8 mouse cellular contexts compared by ENCODE assay signal in the genomic region with DNA sequence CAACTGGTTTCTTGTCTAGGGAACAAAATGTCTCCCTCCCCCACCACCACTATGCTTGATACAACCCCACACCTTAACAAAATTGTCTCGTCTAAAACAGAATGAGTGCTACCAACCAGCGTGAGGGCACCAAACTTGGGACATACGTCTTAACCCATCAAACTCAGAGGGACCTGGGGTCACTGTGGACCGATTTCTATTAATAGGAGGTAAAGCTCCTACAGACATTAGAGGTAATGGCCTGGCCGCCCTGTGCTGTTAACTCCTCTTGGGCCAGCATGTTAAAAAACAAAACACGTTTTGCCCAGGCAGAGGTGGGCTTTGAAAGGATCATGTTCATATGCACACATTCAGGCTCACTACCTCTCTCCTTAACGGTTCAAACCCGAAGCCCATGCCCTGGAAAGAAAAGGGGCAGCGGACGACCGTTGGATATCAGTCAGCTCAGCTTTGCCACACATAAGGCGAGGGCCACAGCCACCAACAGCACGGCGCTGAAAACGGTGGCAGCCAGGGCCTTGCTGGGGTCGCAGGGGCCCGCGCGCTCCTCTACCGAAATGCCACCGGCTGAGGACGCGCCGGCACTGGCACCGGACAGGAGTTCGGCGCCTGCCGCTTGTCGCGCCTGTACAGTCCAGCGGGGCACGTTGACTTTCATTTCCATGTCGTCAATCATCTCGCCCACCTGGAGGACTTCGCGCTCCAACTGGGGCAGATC. TPM values are rescaled to one million over a fixed set of nuclear protein-coding genes. Genes with fewer than 3 reads are reported as not detected.
DNase-seq lines count a peak whose midpoint lies in the region; ATAC-seq and TF ChIP-seq lines count a peak whose summit lies in the region.

No protein-coding gene starts in this region.

- WGBS in thymus, adult 2 months, result 12% methylated on average over 36 of the region's 36 CpGs
- 7% methylated on average over 36 of the region's 36 CpGs for WGBS in liver, embryonic 14.5 days (ENCODE audit: insufficient replicate concordance)

- peaks cover 9% of the 10 kb centered on the region; the same call in 1 of the 2 replicates for H3K9me3 ChIP-seq in erythroblast, embryonic 14.5 days (ENCODE audit: control insufficient read depth, low read length)
- H3K9me3 ChIP-seq in liver, embryonic 14.5 days (ENCODE audit: control insufficient read depth, low read length), result no peaks in the 10 kb centered on the region

- no peak for ATAC-seq in erythroblast, adult 5-6 weeks (replicated peaks; ENCODE audit: low FRiP score, poor library complexity, severe bottlenecking)
- no peak for ATAC-seq in liver, embryonic 14.5 days (ENCODE audit: insufficient read depth)

- TF ChIP-seq CTCF in thymus, adult 2 months (IDR thresholded peaks at IDR 0.05; ENCODE audit: borderline replicate concordance, control insufficient read depth, extremely low read depth, insufficient read depth, low read length, poor library complexity), result no peak
- TF ChIP-seq CTCF in liver, embryonic 14.5 days (IDR thresholded peaks at IDR 0.05; ENCODE audit: low read depth), result no peak

- TF ChIP-seq POLR2A in thymus, adult 2 months (IDR thresholded peaks at IDR 0.05; ENCODE audit: control insufficient read depth, extremely low read depth, insufficient read depth, low read length, poor library complexity), result no peak

- peak overlapping the region; percentile 93 for H3K4me2 ChIP-seq in liver, embryonic 14.5 days (ENCODE audit: low read depth)

- H3K27me3 ChIP-seq in erythroblast, embryonic 14.5 days (ENCODE audit: control insufficient read depth), result peaks cover 49% of the 10 kb centered on the region
- H3K27me3 ChIP-seq in thymus, adult 2 months (ENCODE audit: control insufficient read depth, insufficient read depth, low read length), result peaks cover 13% of the 10 kb centered on the region; the same call in 1 of the 2 replicates
- H3K27me3 ChIP-seq in liver, embryonic 14.5 days (ENCODE audit: control insufficient read depth, insufficient read depth, low read length), result peaks cover 36% of the 10 kb centered on the region

- H3K9ac ChIP-seq in liver, embryonic 14.5 days (replicated peaks), result no peak overlapping the region; the same call in 1 of the 2 replicates

- H3K36me3 ChIP-seq in erythroblast, embryonic 14.5 days (ENCODE audit: control insufficient read depth), result peaks cover 3% of the 10 kb centered on the region
- no peaks in the 10 kb centered on the region for H3K36me3 ChIP-seq in thymus, adult 2 months (ENCODE audit: control insufficient read depth, insufficient read depth, low read length)
- no peaks in the 10 kb centered on the region for H3K36me3 ChIP-seq in liver, embryonic 14.5 days (replicated peaks; ENCODE audit: control insufficient read depth, insufficient read depth, low read depth)

- peaks cover 53% of the 10 kb centered on the region for H3K4me1 ChIP-seq in erythroblast, embryonic 14.5 days (ENCODE audit: control insufficient read depth)
- H3K4me1 ChIP-seq in thymus, adult 2 months (replicated peaks; ENCODE audit: control insufficient read depth, insufficient read depth, low read length), result peaks cover 26% of the 10 kb centered on the region
- H3K4me1 ChIP-seq in liver, embryonic 14.5 days (replicated peaks; ENCODE audit: control insufficient read depth in 2 of 2, insufficient read depth in 2 of 2, low read length in 1 of 2), result peaks cover 22 to 25% of the 10 kb centered on the region in 2 experiments

- peak; percentile 32 for DNase-seq in thymus, adult 2 months
- no peak for DNase-seq in thymus, postnatal 36 days
- DNase-seq in liver, embryonic 14.5 days (ENCODE audit: low read depth in 3 of 3, low spot score in 3 of 3), result no peak
- DNase-seq in left cerebral cortex, adult 8-10 months (ENCODE audit: low spot score in 2 of 2), result no peak
- no peak for DNase-seq in frontal cortex, adult 2 months (ENCODE audit: extremely low spot score in 1 of 2, low spot score in 1 of 2)
- DNase-seq in cerebellum, adult 9-11 months, result no peak

- peak overlapping the region; percentile 88 for H3K4me3 ChIP-seq in erythroblast, embryonic 14.5 days (replicated peaks)
- peak overlapping the region; percentile 78 for H3K4me3 ChIP-seq in thymus, adult 2 months (ENCODE audit: control insufficient read depth, insufficient read depth, low read length)
- peak overlapping the region; percentile 70 to 78 for H3K4me3 ChIP-seq in liver, embryonic 14.5 days (ENCODE audit: insufficient read depth in 1 of 2, low read depth in 2 of 2, low read length in 2 of 2)

- no peak for TF ChIP-seq EP300 in liver, embryonic 14.5 days (IDR thresholded peaks at IDR 0.05; ENCODE audit: low read depth)

- H3K27ac ChIP-seq in thymus, adult 2 months (ENCODE audit: control insufficient read depth, insufficient read depth, low read length), result no peak overlapping the region
- no peak overlapping the region for H3K27ac ChIP-seq in liver, embryonic 14.5 days

RNA-seq across cellular contexts. Expression of a gene that starts 1.2 kb away (rescaled TPM):
- 0.01 TPM in 1 of 2 replicates, not detected in the other for polyA plus RNA-seq in erythroblast, embryonic 14.5 days (2012)
- 0.42 and 1.7 TPM in 2 replicates for total RNA-seq in erythroblast, adult 5-6 weeks (2015; ENCODE audit: low replicate concordance)
- total RNA-seq in erythroblast, adult 5-6 weeks (2017; ENCODE audit: low replicate concordance), result 0.14 and 0.68 TPM in 2 replicates
- polyA plus RNA-seq in thymus, adult 2 months (2012; rRNA removed), result 0.26 TPM in 2 replicates
- polyA plus RNA-seq in liver, embryonic 14.5 days (2012; rRNA removed), result 0.08 and 0.11 TPM in 2 replicates
- polyA plus RNA-seq in liver, embryonic 14.5 days (2014; fragmentation: Nextera tagmentation; extraction: Ambion mirVana), result 0.03 and 0.05 TPM in 2 replicates
- total RNA-seq in left cerebral cortex, adult 8-10 months (2022), result under 1 TPM; 0.34 to 0.53 (median 0.36) TPM
- polyA plus RNA-seq in frontal cortex, adult 2 months (2012; rRNA removed), result 0.16 and 0.19 TPM in 2 replicates

RNA-seq across cellular contexts. Expression of a gene that starts 1.8 kb away (rescaled TPM):
- 2.0 and 4.3 TPM in 2 replicates for polyA plus RNA-seq in erythroblast, embryonic 14.5 days (2012)
- total RNA-seq in erythroblast, adult 5-6 weeks (2015; ENCODE audit: low replicate concordance), result 11.5 and 35.4 TPM in 2 replicates
- 12.3 and 20.6 TPM in 2 replicates for total RNA-seq in erythroblast, adult 5-6 weeks (2017; ENCODE audit: low replicate concordance)
- 41.6 and 44.9 TPM in 2 replicates for polyA plus RNA-seq in thymus, adult 2 months (2012; rRNA removed)
- 11.6 and 13.5 TPM in 2 replicates for polyA plus RNA-seq in liver, embryonic 14.5 days (2012; rRNA removed)
- polyA plus RNA-seq in liver, embryonic 14.5 days (2014; fragmentation: Nextera tagmentation; extraction: Ambion mirVana), result 20.9 and 22.8 TPM in 2 replicates
- 10 to 100 TPM; 34.4 to 40.6 (median 39.1) TPM for total RNA-seq in left cerebral cortex, adult 8-10 months (2022)
- 30.1 and 30.6 TPM in 2 replicates for polyA plus RNA-seq in frontal cortex, adult 2 months (2012; rRNA removed)

RNA-seq across cellular contexts. Expression of a gene that starts 28.1 kb away (rescaled TPM):
- polyA plus RNA-seq in erythroblast, embryonic 14.5 days (2012), result 8.9 and 10.5 TPM in 2 replicates
- total RNA-seq in erythroblast, adult 5-6 weeks (2015; ENCODE audit: low replicate concordance), result 55.3 and 55.8 TPM in 2 replicates
- total RNA-seq in erythroblast, adult 5-6 weeks (2017; ENCODE audit: low replicate concordance), result 10.0 and 24.4 TPM in 2 replicates
- 40.2 and 44.1 TPM in 2 replicates for polyA plus RNA-seq in thymus, adult 2 months (2012; rRNA removed)
- polyA plus RNA-seq in liver, embryonic 14.5 days (2012; rRNA removed), result 27.6 and 53.2 TPM in 2 replicates
- 81.7 and 86.0 TPM in 2 replicates for polyA plus RNA-seq in liver, embryonic 14.5 days (2014; fragmentation: Nextera tagmentation; extraction: Ambion mirVana)
- 10 to 100 TPM; 66.3 to 76.5 (median 70.4) TPM for total RNA-seq in left cerebral cortex, adult 8-10 months (2022)
- 129 and 140 TPM in 2 replicates for polyA plus RNA-seq in frontal cortex, adult 2 months (2012; rRNA removed)

RNA-seq across cellular contexts. Expression of a gene that starts 46.7 kb away (rescaled TPM):
- not detected in 2 replicates for polyA plus RNA-seq in erythroblast, embryonic 14.5 days (2012)
- not detected in 2 replicates for total RNA-seq in erythroblast, adult 5-6 weeks (2015; ENCODE audit: low replicate concordance)
- total RNA-seq in erythroblast, adult 5-6 weeks (2017; ENCODE audit: low replicate concordance), result 0.94 TPM in 1 of 2 replicates, not detected in the other
- polyA plus RNA-seq in thymus, adult 2 months (2012; rRNA removed), result 0.24 TPM in 1 of 2 replicates, not detected in the other
- 0.10 and 0.11 TPM in 2 replicates for polyA plus RNA-seq in liver, embryonic 14.5 days (2012; rRNA removed)
- not detected in 2 replicates for polyA plus RNA-seq in liver, embryonic 14.5 days (2014; fragmentation: Nextera tagmentation; extraction: Ambion mirVana)
- under 1 TPM in 3 of 4 experiments, not detected in 1; 0.52 to 0.80 (median 0.57) TPM for total RNA-seq in left cerebral cortex, adult 8-10 months (2022)
- polyA plus RNA-seq in frontal cortex, adult 2 months (2012; rRNA removed), result 0.36 and 0.38 TPM in 2 replicates
